Mouse (Mus musculus): ENCODE data around the gene Hip1.
A peak's percentile ranks its signal among the peaks of the same experiment; 100 is the strongest.

Gene Hip1

DNA sequence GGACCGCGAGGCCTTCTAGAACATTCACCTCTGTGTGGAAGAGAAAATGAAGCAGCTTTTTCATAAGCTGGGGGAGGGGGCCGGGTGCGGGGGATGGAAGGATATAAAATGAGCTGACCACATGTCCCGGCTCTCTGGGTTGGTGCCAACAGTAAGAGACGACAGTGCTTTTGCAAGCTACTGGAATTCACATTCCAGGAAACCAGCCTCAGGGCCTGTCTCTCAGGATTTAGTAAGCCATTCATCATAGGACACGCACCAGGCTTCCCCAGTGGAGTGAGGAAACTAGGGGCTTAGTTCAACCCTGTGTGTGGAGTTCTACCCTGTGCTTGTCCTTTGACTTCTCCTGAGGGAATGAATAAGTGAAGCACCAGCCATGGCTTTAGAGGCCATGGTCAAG is 102.5 kb downstream of the Hip1 start:
- DNase-seq (ENCODE audit: low read depth, low spot score): no peak

DNA sequence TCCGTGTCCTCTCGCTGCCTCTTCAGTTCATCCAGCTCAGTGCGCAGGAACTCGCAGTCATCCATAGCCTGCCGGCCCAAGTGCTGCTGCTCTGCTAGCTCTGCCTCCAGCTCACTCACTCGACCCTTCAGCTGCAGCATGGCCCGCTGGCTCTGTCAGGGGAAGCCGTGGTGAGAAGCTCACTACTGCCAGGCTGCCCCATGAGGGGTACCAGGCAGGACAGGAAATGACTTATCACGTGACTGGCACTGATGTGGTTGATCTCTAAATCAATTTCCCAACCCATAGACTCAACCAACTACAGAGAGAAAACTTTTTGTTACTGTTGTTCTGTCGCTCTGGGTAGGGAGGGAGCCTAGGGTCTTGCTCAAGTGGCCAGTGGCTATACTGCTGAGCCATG is 109.9 kb downstream of the Hip1 start:
- DNase-seq (ENCODE audit: low read depth, low spot score): no peak

- no peak for DNase-seq (ENCODE audit: low read depth, low spot score)
Observed at GRCm38 (mm10) chr5:135433861-135434260, 111.1 kb downstream of the Hip1 start.

- no peak for DNase-seq (ENCODE audit: low read depth, low spot score)
Observed at GRCm38 (mm10) chr5:135431111-135431510, 113.8 kb downstream of the Hip1 start.

- DNase-seq (ENCODE audit: low read depth, low spot score): no peak
Observed at GRCm38 (mm10) chr5:135428786-135429185, 116.1 kb downstream of the Hip1 start.

DNA sequence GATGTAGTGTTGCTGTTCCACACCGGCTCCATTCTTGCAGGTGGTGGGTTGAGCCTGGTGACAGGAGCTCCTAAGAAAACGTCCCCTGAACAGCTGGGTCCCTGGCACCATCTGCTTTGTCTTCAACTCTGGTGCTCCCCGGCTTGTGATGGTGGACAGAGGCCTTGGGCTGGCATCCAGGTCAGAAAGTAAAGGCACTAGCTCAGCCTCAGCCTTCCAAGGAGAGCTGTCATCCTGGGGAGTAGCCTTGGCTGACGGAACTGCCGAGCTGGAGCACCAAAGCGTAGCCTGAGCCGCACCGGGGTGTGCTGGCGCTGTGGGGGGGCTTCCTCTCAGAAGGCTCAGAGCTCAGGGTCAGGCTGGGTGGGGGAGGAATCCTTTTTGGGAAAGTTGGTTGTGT is 134.7 kb downstream of the Hip1 start:
- no peak for DNase-seq (ENCODE audit: low read depth, low spot score)

DNA sequence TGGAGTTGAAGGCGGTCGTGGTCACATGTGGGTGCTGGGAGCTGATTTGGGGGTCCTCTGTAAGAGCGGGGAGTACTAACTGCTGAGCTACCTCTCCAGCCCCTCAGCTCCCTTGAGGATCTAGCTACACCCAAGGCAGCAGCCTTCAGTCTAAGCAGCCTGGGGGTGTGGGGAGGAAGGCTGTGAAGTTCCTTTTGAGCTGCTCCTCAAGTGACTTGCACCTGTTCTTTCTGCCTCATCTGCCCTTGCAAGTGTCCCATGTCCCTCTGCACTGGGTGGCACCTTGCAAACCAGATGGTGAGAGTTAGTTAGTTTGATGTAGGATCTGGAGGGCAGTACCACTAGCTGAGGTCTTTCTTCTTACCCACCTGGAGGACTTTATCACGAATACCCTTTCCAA is 136.8 kb downstream of the Hip1 start:
- DNase-seq (ENCODE audit: low read depth, low spot score): no peak

DNA sequence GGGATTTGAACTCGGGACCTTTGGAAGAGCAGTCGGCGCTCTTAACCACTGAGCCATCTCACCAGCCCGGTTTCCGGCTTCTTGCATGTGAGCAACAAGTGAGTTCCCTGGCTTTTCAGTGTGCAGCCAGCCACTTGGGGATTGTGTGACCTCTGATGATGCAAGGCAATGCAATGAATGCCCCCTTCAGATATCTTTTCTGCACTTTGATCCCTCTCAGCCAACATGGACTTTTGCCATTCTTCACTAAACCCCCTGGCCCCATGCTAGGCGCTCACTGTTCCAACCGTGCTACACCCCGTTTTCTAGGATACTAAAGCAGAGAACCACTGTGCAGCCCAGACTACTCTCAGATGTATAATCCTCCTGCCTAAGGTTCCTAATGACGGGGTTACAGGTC is 139.5 kb downstream of the Hip1 start:
- DNase-seq (ENCODE audit: low read depth, low spot score): no peak

GRCm38 (mm10) chr5:135404623-135405022 is 140.3 kb downstream of the Hip1 start:
- DNase-seq (ENCODE audit: low read depth, low spot score): peak; percentile 63

DNA sequence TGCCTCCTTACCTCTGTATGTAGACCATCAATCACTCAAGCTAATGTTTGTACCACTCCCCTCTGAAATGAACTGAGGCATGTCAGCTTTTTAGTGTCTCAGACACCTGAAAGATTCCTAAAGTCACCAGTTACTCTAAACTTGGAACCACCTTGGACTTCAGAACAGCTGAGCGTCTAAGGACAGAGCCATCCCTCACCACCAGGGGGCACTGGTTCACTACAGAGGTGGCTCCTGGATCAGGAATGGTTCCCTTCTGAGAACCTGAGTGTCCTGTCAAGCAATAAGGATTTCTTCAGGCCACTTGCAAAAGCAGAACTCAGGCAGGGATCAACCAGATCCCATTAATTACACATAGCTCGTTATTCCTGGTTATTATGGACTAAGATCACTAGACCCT is 144.7 kb downstream of the Hip1 start:
- DNase-seq (ENCODE audit: low read depth, low spot score): no peak

- no peak for DNase-seq (ENCODE audit: low read depth, low spot score)
Observed at GRCm38 (mm10) chr5:135399382-135399781, 145.5 kb downstream of the Hip1 start.

- no peak for DNase-seq (ENCODE audit: low read depth, low spot score)
Observed at GRCm38 (mm10) chr5:135395826-135396225, 149.1 kb downstream of the Hip1 start.

DNA sequence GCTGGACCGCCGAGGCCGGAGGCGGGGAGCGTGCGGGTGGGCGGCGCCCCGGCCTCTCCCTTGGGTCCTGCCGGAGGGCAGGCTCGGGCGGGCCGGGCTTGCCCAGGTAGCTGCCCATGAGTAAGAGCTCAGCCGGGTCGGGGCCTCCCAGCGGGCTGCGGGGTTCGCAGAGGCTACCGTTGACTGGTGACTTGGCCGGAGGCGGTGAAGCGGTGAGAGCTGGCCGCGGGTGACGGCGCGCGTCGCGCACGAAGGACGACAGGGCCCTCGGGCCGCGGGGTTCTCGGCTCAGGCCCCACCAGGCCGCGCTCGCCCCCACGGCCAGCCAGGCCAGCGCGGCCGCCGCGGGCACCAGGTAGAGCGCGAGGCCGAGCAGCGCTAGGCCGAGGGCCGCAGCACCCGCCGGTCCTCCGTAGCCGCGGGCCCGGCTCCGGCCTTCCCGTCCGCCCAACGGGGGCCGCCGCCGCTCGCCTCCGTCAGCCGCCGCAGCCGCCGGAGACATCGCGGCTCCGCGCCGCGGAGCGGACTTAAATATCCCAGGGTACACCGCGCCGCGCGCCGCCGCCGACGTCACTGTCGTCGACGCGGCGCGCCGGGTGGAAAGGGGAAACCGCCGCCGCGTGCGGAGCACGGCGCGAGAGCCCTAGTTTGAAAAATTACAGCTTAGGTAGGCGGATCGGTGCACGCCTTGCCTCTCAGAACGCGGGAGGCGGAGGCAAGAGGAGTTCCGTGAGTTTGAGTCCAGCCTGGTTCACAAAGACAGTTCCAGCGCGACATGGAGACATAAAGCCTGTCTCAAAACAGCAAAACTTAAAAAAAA is 150.7 kb downstream of the Hip1 start, which contains the start of gene Pom121:
TSS of gene Pom121 (minus strand) at position 543 of the 820 bp plus-strand sequence.
- peak; percentile 66 for DNase-seq (ENCODE audit: low read depth, low spot score)

GRCm38 (mm10) chr5:135383771-135384170 is 161.1 kb downstream of the Hip1 start:
- no peak for DNase-seq (ENCODE audit: low read depth, low spot score)

- DNase-seq (ENCODE audit: low read depth, low spot score): no peak
Observed at GRCm38 (mm10) chr5:135382746-135383145, 162.2 kb downstream of the Hip1 start.

- DNase-seq (ENCODE audit: low read depth, low spot score): no peak
Observed at GRCm38 (mm10) chr5:135381356-135381925, 163.5 kb downstream of the Hip1 start.

GRCm38 (mm10) chr5:135380681-135381080 is 164.2 kb downstream of the Hip1 start:
- no peak for DNase-seq (ENCODE audit: low read depth, low spot score)

- no peak for DNase-seq (ENCODE audit: low read depth, low spot score)
Observed at GRCm38 (mm10) chr5:135376341-135376740, 168.6 kb downstream of the Hip1 start.

GRCm38 (mm10) chr5:135375167-135375566 is 169.8 kb downstream of the Hip1 start:
- no peak for DNase-seq (ENCODE audit: low read depth, low spot score)

DNA sequence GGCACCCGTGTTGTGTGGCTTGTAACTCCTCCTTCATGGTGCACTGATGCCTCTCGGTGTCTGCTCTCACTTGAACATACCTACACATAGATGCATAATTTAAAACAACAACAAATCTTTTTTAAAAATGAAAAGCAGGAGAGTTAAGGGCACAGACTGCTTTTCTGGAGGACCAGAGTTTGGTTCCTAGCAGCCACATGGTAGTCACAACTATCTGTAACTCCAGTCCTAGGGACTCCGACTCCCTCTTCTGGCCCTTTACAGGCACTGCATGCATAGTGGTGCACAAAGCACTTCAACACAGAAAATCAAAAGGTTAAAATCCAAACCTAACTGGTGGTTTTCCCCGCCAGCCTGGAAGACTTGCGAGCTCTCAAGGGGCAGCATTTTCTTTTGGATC is 171.3 kb downstream of the Hip1 start:
- no peak for DNase-seq (ENCODE audit: low read depth, low spot score)

- DNase-seq (ENCODE audit: low read depth, low spot score): no peak
Observed at GRCm38 (mm10) chr5:135371195-135371594, 173.7 kb downstream of the Hip1 start.

- DNase-seq (ENCODE audit: low read depth, low spot score): peak; percentile 86
Observed at GRCm38 (mm10) chr5:135369787-135370654, 174.9 kb downstream of the Hip1 start, which contains the start of gene Nsun5. Gene Nsun5, plus strand, starts transcription at chr5:135369953.

Measured in brain, embryonic 18.5 days (tissue).